Mouse (Mus musculus) kidney, embryonic 14.5 days (tissue): Measurements from ENCODE around the gene Fam90a1a. TPM values are rescaled to one million over a fixed set of nuclear protein-coding genes. Genes with fewer than 3 reads are reported as not detected.
"Not testable (repeated sequence)": the region's sequence is repeated elsewhere in the genome, so short reads cannot be mapped to it uniquely, and the experiment has no call there.

Experiments used
- ATAC-seq: fragments of 200-750 bp; cut with Nextera tagmentation; 2 replicates; pipeline ENCODE4 v1.8.0; 2017; ENCODE audit warnings: moderate number of reproducible peaks, mild to moderate bottlenecking, moderate TSS enrichment, moderate library complexity; ENCODE audit not compliant: low FRiP score, low TSS enrichment
- H3K27ac ChIP-seq: fragments of 300-500 bp; sonication (generic); 2 replicates; pipeline ENCODE4 v1.5.1; 2014; ENCODE audit warnings: low read depth, mild to moderate bottlenecking, low read length, moderate library complexity, mixed read lengths
- H3K27me3 ChIP-seq: fragments of 300-500 bp; sonication (generic); 2 replicates; pipeline ENCODE4 v1.6.1; 2014; ENCODE audit warnings: mild to moderate bottlenecking, low read length; ENCODE audit not compliant: control insufficient read depth, insufficient read depth
- H3K36me3 ChIP-seq: fragments of 300-500 bp; sonication (generic); 2 replicates; pipeline ENCODE4 v1.6.1; 2014; ENCODE audit warnings: low read length, mixed read lengths; ENCODE audit not compliant: control insufficient read depth, insufficient read depth
- H3K4me1 ChIP-seq: fragments of 300-500 bp; sonication (generic); 2 replicates; pipeline ENCODE4 v1.6.1; 2014; ENCODE audit warnings: low read length, mixed read lengths; ENCODE audit not compliant: control insufficient read depth, insufficient read depth
- H3K4me2 ChIP-seq: fragments of 300-500 bp; sonication (generic); replicated peaks from 2 replicates; pipeline ENCODE4 v1.6.1; 2014; ENCODE audit warnings: low read depth, mild to moderate bottlenecking, low read length
- H3K4me3 ChIP-seq: fragments of 300-500 bp; sonication (generic); 2 replicates; pipeline ENCODE4 v1.5.1; 2014; ENCODE audit warnings: mild to moderate bottlenecking, low read length
- H3K9ac ChIP-seq: fragments of 300-500 bp; sonication (generic); 2 replicates; pipeline ENCODE4 v1.6.1; 2014; ENCODE audit warnings: low read depth, mild to moderate bottlenecking, low read length, moderate library complexity
- H3K9me3 ChIP-seq: fragments of 300-500 bp; sonication (generic); 2 replicates; pipeline ENCODE4 v1.6.1; 2016; ENCODE audit warnings: low read length; ENCODE audit not compliant: control insufficient read depth
- WGBS: fragments of 180-500 bp; shearing (Covaris S2); extraction: QIAGEN DNeasy Blood & Tissue Kit; methylation state at CpG from one replicate; pipeline ENCODE4 v1.1.7; 2014; 5-methylcytosine and 5-hydroxymethylcytosine counted together
- polyA plus RNA-seq: library from polyadenylated mRNA; unstranded; fragments of >200 nt; fragmentation: Nextera tagmentation; extraction: Ambion mirVana; gene quantifications from 2 replicates; pipeline ENCODE4 v1.2.1, GENCODE M21; 2014

Gene Fam90a1a
- polyA plus RNA-seq, result not detected in 2 replicates

GRCm38 (mm10) chr8:21958414-21958813, at the start of gene Fam90a1a:
Gene Fam90a1a, plus strand, starts transcription at chr8:21958714.
- ATAC-seq, result no peak
- H3K4me3 ChIP-seq, result no peak within 1 kb of the TSS
- 77% methylated on average over 2 of the region's 2 CpGs for WGBS
- H3K36me3 ChIP-seq, result no peaks in the 10 kb centered on the region
- no peak within 1 kb of the TSS for H3K4me2 ChIP-seq
- no peaks in the 10 kb centered on the region for H3K4me1 ChIP-seq
- H3K9me3 ChIP-seq, result no peaks in the 10 kb centered on the region
- H3K27me3 ChIP-seq, result no peaks in the 10 kb centered on the region
- no peak within 1 kb of the TSS for H3K9ac ChIP-seq
- H3K27ac ChIP-seq, result no peak within 1 kb of the TSS

GRCm38 (mm10) chr8:21911931-21912330, 46.6 kb upstream of the Fam90a1a start:
- Histone ChIP-seq H3K4me2 (no peak overlapping the region), H3K27ac (no peak overlapping the region), H3K4me3 (no peak overlapping the region), H3K9me3 (no peaks in the 10 kb centered on the region), H3K4me1 (no peaks in the 10 kb centered on the region), H3K36me3 (no peaks in the 10 kb centered on the region), H3K9ac (no peak overlapping the region), H3K27me3 (no peaks in the 10 kb centered on the region)
- ATAC-seq, result no peak
- 23% methylated on average over 1 of the region's 1 CpGs for WGBS

- Histone ChIP-seq H3K4me1 (no peaks in the 10 kb centered on the region), H3K27ac (no peak overlapping the region), H3K36me3 (no peaks in the 10 kb centered on the region), H3K9ac (no peak overlapping the region), H3K4me3 (no peak overlapping the region), H3K27me3 (no peaks in the 10 kb centered on the region), H3K9me3 (no peaks in the 10 kb centered on the region), H3K4me2 (no peak overlapping the region)
- 35% methylated on average over 2 of the region's 2 CpGs for WGBS
- ATAC-seq, result no peak
Measured at GRCm38 (mm10) chr8:21912554-21912953, 46.0 kb upstream of the Fam90a1a start.

- Histone ChIP-seq H3K4me2 (no peak overlapping the region), H3K9me3 (no peaks in the 10 kb centered on the region), H3K27ac (no peak overlapping the region), H3K9ac (no peak overlapping the region), H3K4me1 (no peaks in the 10 kb centered on the region), H3K4me3 (no peak overlapping the region), H3K27me3 (no peaks in the 10 kb centered on the region), H3K36me3 (no peaks in the 10 kb centered on the region)
- 87% methylated on average over 3 of the region's 3 CpGs for WGBS
- no peak for ATAC-seq
Measured at GRCm38 (mm10) chr8:21915625-21916024, 42.9 kb upstream of the Fam90a1a start.

GRCm38 (mm10) chr8:21930754-21931153, 27.8 kb upstream of the Fam90a1a start:
- not testable (repeated sequence) for H3K27me3 ChIP-seq, H3K4me3 ChIP-seq, H3K9ac ChIP-seq, ATAC-seq, H3K4me2 ChIP-seq, H3K9me3 ChIP-seq, H3K27ac ChIP-seq, H3K4me1 ChIP-seq, H3K36me3 ChIP-seq
- WGBS, result 86% methylated on average over 3 of the region's 3 CpGs

GRCm38 (mm10) chr8:21932610-21933009, 25.9 kb upstream of the Fam90a1a start, which contains the start of gene Defb15:
Gene Defb15, minus strand, starts transcription at chr8:21932710.
- no peak within 1 kb of the TSS for H3K27ac ChIP-seq
- ATAC-seq, result no peak
- H3K9me3 ChIP-seq, result no peaks in the 10 kb centered on the region
- no peak within 1 kb of the TSS for H3K9ac ChIP-seq
- no peaks in the 10 kb centered on the region for H3K36me3 ChIP-seq
- H3K4me2 ChIP-seq, result no peak within 1 kb of the TSS
- 84% methylated on average over 6 of the region's 6 CpGs for WGBS
- no peak within 1 kb of the TSS for H3K4me3 ChIP-seq
- H3K4me1 ChIP-seq, result no peaks in the 10 kb centered on the region
- H3K27me3 ChIP-seq, result no peaks in the 10 kb centered on the region

GRCm38 (mm10) chr8:21938052-21938451, 20.5 kb upstream of the Fam90a1a start, which contains the start of gene Defb35:
Gene Defb35, plus strand, starts transcription at chr8:21938352.
- not testable (repeated sequence) for H3K27ac ChIP-seq, H3K4me3 ChIP-seq, H3K4me1 ChIP-seq, H3K36me3 ChIP-seq, ATAC-seq, H3K9me3 ChIP-seq, H3K9ac ChIP-seq, H3K27me3 ChIP-seq, H3K4me2 ChIP-seq
- 87% methylated on average over 4 of the region's 4 CpGs for WGBS

- 73% methylated on average over 6 of the region's 6 CpGs for WGBS
Measured at GRCm38 (mm10) chr8:21946462-21946861, 12.1 kb upstream of the Fam90a1a start, which contains the start of gene Defb13. Gene Defb13, plus strand, starts transcription at chr8:21946762.

GRCm38 (mm10) chr8:21947311-21948017, 11.1 kb upstream of the Fam90a1a start:
- Histone ChIP-seq H3K4me1 (no peaks in the 10 kb centered on the region), H3K9ac (no peak overlapping the region), H3K4me2 (no peak overlapping the region), H3K27ac (no peak overlapping the region), H3K27me3 (no peaks in the 10 kb centered on the region), H3K4me3 (no peak overlapping the region), H3K36me3 (no peaks in the 10 kb centered on the region), H3K9me3 (no peaks in the 10 kb centered on the region)
- no peak for ATAC-seq
- 69% methylated on average over 9 of the region's 9 CpGs for WGBS

More at GRCm38 (mm10) chr8:21946462-21946861, 12.1 kb upstream of the Fam90a1a start, which contains the start of gene Defb13:
- Histone ChIP-seq H3K4me3 (no peak within 1 kb of the TSS), H3K9ac (no peak within 1 kb of the TSS), H3K4me2 (no peak within 1 kb of the TSS), H3K36me3 (no peaks in the 10 kb centered on the region), H3K9me3 (no peaks in the 10 kb centered on the region), H3K27me3 (no peaks in the 10 kb centered on the region), H3K27ac (no peak within 1 kb of the TSS), H3K4me1 (no peaks in the 10 kb centered on the region)
- ATAC-seq, result no peak
